ENCODE assay signal across 8 mouse cellular contexts in genomic region chrX:168672425-168672824, GRCm38 (mm10). TPM values are rescaled to one million over a fixed set of nuclear protein-coding genes. Genes with fewer than 3 reads are reported as not detected.
DNase-seq lines count a peak whose midpoint lies in the region; ATAC-seq and TF ChIP-seq lines count a peak whose summit lies in the region.

No protein-coding gene starts in this region.

- H3K36me3 ChIP-seq in erythroblast, embryonic 14.5 days (ENCODE audit: control insufficient read depth): peaks cover 36% of the 10 kb centered on the region
- H3K36me3 ChIP-seq in heart, embryonic 13.5 days: peaks cover 29% of the 10 kb centered on the region
- H3K36me3 ChIP-seq in kidney, postnatal 0 days (ENCODE audit: insufficient read depth, low read length): no peaks in the 10 kb centered on the region
- H3K36me3 ChIP-seq in liver, embryonic 14.5 days (replicated peaks; ENCODE audit: control insufficient read depth, insufficient read depth, low read depth): peaks cover 11% of the 10 kb centered on the region

- no peak for TF ChIP-seq CTCF in brain, embryonic 14.5 days (IDR thresholded peaks at IDR 0.05; ENCODE audit: borderline replicate concordance, extremely low read depth, insufficient read depth, insufficient read length)
- no peak for TF ChIP-seq CTCF in kidney, postnatal 0 days (IDR thresholded peaks at IDR 0.05; ENCODE audit: low read depth)
- TF ChIP-seq CTCF in liver, embryonic 14.5 days (IDR thresholded peaks at IDR 0.05; ENCODE audit: low read depth): no peak

- WGBS in heart, embryonic 13.5 days: 15% methylated on average over 9 of the region's 9 CpGs
- 29% methylated on average over 9 of the region's 9 CpGs for WGBS in kidney, postnatal 0 days
- 11% methylated on average over 9 of the region's 9 CpGs for WGBS in liver, embryonic 14.5 days (ENCODE audit: insufficient replicate concordance)

- peak; percentile 92 for DNase-seq in brain, embryonic 14.5 days (ENCODE audit: low read depth)
- DNase-seq in kidney, postnatal 0 days (ENCODE audit: low spot score): peak; percentile 94
- peak; percentile 71 to 77 (median 73) for DNase-seq in liver, embryonic 14.5 days (ENCODE audit: low read depth in 3 of 3, low spot score in 3 of 3)
- peak; percentile 42 for DNase-seq in neural tube, embryonic 10.5 days (ENCODE audit: extremely low spot score, low spot score)
- peak; percentile 80 for DNase-seq in telencephalon, adult 2 months (ENCODE audit: low read depth, low spot score)

- H3K4me2 ChIP-seq in heart, embryonic 13.5 days: peak overlapping the region; percentile 82
- H3K4me2 ChIP-seq in kidney, postnatal 0 days (ENCODE audit: low read length): peak overlapping the region; percentile 75
- peak overlapping the region; percentile 82 for H3K4me2 ChIP-seq in liver, embryonic 14.5 days (ENCODE audit: low read depth)

- H3K4me3 ChIP-seq in erythroblast, embryonic 14.5 days (replicated peaks): peak overlapping the region; percentile 82
- H3K4me3 ChIP-seq in heart, embryonic 13.5 days: peak overlapping the region; percentile 65
- H3K4me3 ChIP-seq in kidney, postnatal 0 days (replicated peaks; ENCODE audit: low read depth, low read length): peak overlapping the region; percentile 47
- H3K4me3 ChIP-seq in liver, embryonic 14.5 days (ENCODE audit: insufficient read depth in 1 of 2, low read depth in 2 of 2, low read length in 2 of 2): peak overlapping the region; percentile 69 to 90

- peak overlapping the region; percentile 97 for H3K27ac ChIP-seq in heart, embryonic 13.5 days (replicated peaks)
- peak overlapping the region; percentile 94; the same call in 1 of the 2 replicates for H3K27ac ChIP-seq in kidney, postnatal 0 days
- H3K27ac ChIP-seq in liver, embryonic 14.5 days: peak overlapping the region; percentile 89

- no peak for TF ChIP-seq POLR2A in brain, embryonic 14.5 days (IDR thresholded peaks at IDR 0.05; ENCODE audit: borderline replicate concordance, extremely low read depth, insufficient read depth, insufficient read length, poor library complexity, severe bottlenecking)

- H3K27me3 ChIP-seq in erythroblast, embryonic 14.5 days (ENCODE audit: control insufficient read depth): peaks cover 4% of the 10 kb centered on the region; the same call in 1 of the 2 replicates
- H3K27me3 ChIP-seq in heart, embryonic 13.5 days (replicated peaks): no peaks in the 10 kb centered on the region
- H3K27me3 ChIP-seq in kidney, postnatal 0 days (ENCODE audit: insufficient read depth, low read length): no peaks in the 10 kb centered on the region
- no peaks in the 10 kb centered on the region for H3K27me3 ChIP-seq in liver, embryonic 14.5 days (ENCODE audit: control insufficient read depth, insufficient read depth, low read length)

- no peak for TF ChIP-seq EP300 in liver, embryonic 14.5 days (IDR thresholded peaks at IDR 0.05; ENCODE audit: low read depth)

- peaks cover 13% of the 10 kb centered on the region for H3K4me1 ChIP-seq in erythroblast, embryonic 14.5 days (ENCODE audit: control insufficient read depth)
- 0 out of 2 replicates have a peak, but pooled peaks cover 7% of the 10 kb centered on the region for H3K4me1 ChIP-seq in heart, embryonic 13.5 days
- H3K4me1 ChIP-seq in kidney, postnatal 0 days (replicated peaks; ENCODE audit: insufficient read depth, low read length): no peaks in the 10 kb centered on the region
- H3K4me1 ChIP-seq in liver, embryonic 14.5 days (replicated peaks; ENCODE audit: control insufficient read depth in 2 of 2, insufficient read depth in 2 of 2, low read length in 1 of 2): peaks cover 0 to 3% of the 10 kb centered on the region in 2 experiments; a peak in 1 of 4 replicates

- peaks cover 12% of the 10 kb centered on the region for H3K9me3 ChIP-seq in erythroblast, embryonic 14.5 days (ENCODE audit: control insufficient read depth, low read length)
- H3K9me3 ChIP-seq in heart, embryonic 13.5 days: no peaks in the 10 kb centered on the region
- H3K9me3 ChIP-seq in kidney, postnatal 0 days (replicated peaks; ENCODE audit: low read length): no peaks in the 10 kb centered on the region
- no peaks in the 10 kb centered on the region for H3K9me3 ChIP-seq in liver, embryonic 14.5 days (ENCODE audit: control insufficient read depth, low read length)

- peak overlapping the region; percentile 84 for H3K9ac ChIP-seq in heart, embryonic 13.5 days
- peak overlapping the region; percentile 65 for H3K9ac ChIP-seq in kidney, postnatal 0 days (ENCODE audit: low read depth, low read length)
- peak overlapping the region; percentile 79 for H3K9ac ChIP-seq in liver, embryonic 14.5 days (replicated peaks)

- ATAC-seq in CD4-positive, CD25-positive, alpha-beta regulatory T cell, adult 4 months: peak; percentile 83
- peak; percentile 35; the same call in 1 of the 2 replicates for ATAC-seq in heart, embryonic 13.5 days (ENCODE audit: extremely low read depth, insufficient number of reproducible peaks, low FRiP score, low TSS enrichment)
- peak; percentile 69; the same call in 1 of the 2 replicates for ATAC-seq in kidney, postnatal 0 days (replicated peaks; ENCODE audit: low FRiP score, low read depth)
- ATAC-seq in liver, embryonic 14.5 days (ENCODE audit: insufficient read depth): peak; percentile 57

RNA-seq across cellular contexts. Expression of gene Msl3, which starts 1.3 kb away (rescaled TPM):
- polyA plus RNA-seq in CD4-positive, CD25-positive, alpha-beta regulatory T cell, adult 4 months (2017; shearing (Covaris generic)): 10 to 100 TPM; 39.3 to 40.3 TPM
- 19.8 and 20.9 TPM in 2 replicates for polyA plus RNA-seq in brain, embryonic 14.5 days (2012; rRNA removed)
- 0.26 and 0.28 TPM in 2 replicates for polyA plus RNA-seq in erythroblast, embryonic 14.5 days (2012)
- polyA plus RNA-seq in heart, embryonic 13.5 days (2015; fragmentation: Nextera tagmentation; extraction: Ambion mirVana): 32.6 and 39.0 TPM in 2 replicates
- polyA plus RNA-seq in kidney, postnatal 0 days (2015; fragmentation: Nextera tagmentation; extraction: Ambion mirVana): 32.2 and 32.6 TPM in 2 replicates
- 9.2 and 12.4 TPM in 2 replicates for polyA plus RNA-seq in liver, embryonic 14.5 days (2012; rRNA removed)
- 17.5 and 18.4 TPM in 2 replicates for polyA plus RNA-seq in liver, embryonic 14.5 days (2014; fragmentation: Nextera tagmentation; extraction: Ambion mirVana)

Comparison
In these comparisons a context has a peak if more than half of its experiments do, and no peak if none do; other contexts are left out.
1. Peak in every context shown above with its lines: DNase-seq, ATAC-seq, H3K4me3 ChIP-seq and H3K27ac ChIP-seq.
2. DNase-seq: peak in every context shown above with its lines; median percentile 94 in kidney, postnatal 0 days; 92 in brain, embryonic 14.5 days; 80 in telencephalon, adult 2 months; 73 in liver, embryonic 14.5 days; 42 in neural tube, embryonic 10.5 days.